Mouse (Mus musculus): Measurements from ENCODE around the gene Urm1. TPM values are rescaled to one million over a fixed set of nuclear protein-coding genes. Genes with fewer than 3 reads are reported as not detected.

Gene Urm1
- total and polyA plus RNA-seq, 3 experiments: 90.5 to 131 TPM; not detected in 1

GRCm38 (mm10) chr2:29889066-29889944, 69.4 kb downstream of the Urm1 start, which contains the start of gene Odf2:
Odf2 (plus strand) TSS chr2:29889221.
- H3K27ac ChIP-seq (ENCODE audit: control insufficient read depth, low read depth, low read length): peak within 1 kb of the TSS; percentile 87
- H3K79me2 ChIP-seq (ENCODE audit: control insufficient read depth, insufficient read depth, low read length, poor library complexity): peaks cover 14% of the 10 kb centered on the region
- H3K27me3 ChIP-seq (ENCODE audit: control insufficient read depth in 1 of 2, insufficient read depth in 2 of 2, low read length in 2 of 2): no peaks in the 10 kb centered on the region
- peak within 1 kb of the TSS; percentile 92 for H3K9ac ChIP-seq (ENCODE audit: control insufficient read depth, low read depth, low read length, poor library complexity, severe bottlenecking)
- peak; percentile 98 for DNase-seq (ENCODE audit: low read depth, low spot score)
- H3K4me1 ChIP-seq (ENCODE audit: control insufficient read depth in 1 of 2, insufficient read depth in 2 of 2, low read length in 2 of 2): peaks cover 0 to 14% of the 10 kb centered on the region in 2 experiments; a peak in 3 of 4 replicates
- peaks cover 0 to 14% of the 10 kb centered on the region in 2 experiments; a peak in 3 of 4 replicates for H3K36me3 ChIP-seq (ENCODE audit: control insufficient read depth in 1 of 2, insufficient read depth in 2 of 2, low read length in 2 of 2)
- no peak for TF ChIP-seq MYB (IDR thresholded peaks at IDR 0.05; ENCODE audit: low read depth, low read length)
- TF ChIP-seq SIN3A (IDR thresholded peaks at IDR 0.05; ENCODE audit: low read length): peak; percentile 96
- TF ChIP-seq HCFC1 (IDR thresholded peaks at IDR 0.05; ENCODE audit: low read depth, low read length): peak; percentile 71
- TF ChIP-seq MXI1 (IDR thresholded peaks at IDR 0.05; ENCODE audit: low read depth, low read length): peak; percentile 94
- TF ChIP-seq POLR2AphosphoS2 (IDR thresholded peaks at IDR 0.05; ENCODE audit: low read length): 0 out of 2 replicates have a peak, but pooled peaks have one; percentile 55
- TF ChIP-seq ELF1 (IDR thresholded peaks at IDR 0.05; ENCODE audit: low read depth, low read length): peak; percentile 86
- peak; percentile 71 for TF ChIP-seq NELFE (IDR thresholded peaks at IDR 0.05; ENCODE audit: low read depth, low read length)
- 0 out of 2 replicates have a peak, but pooled peaks have one; percentile 24 for TF ChIP-seq TBP (IDR thresholded peaks at IDR 0.05; ENCODE audit: low read depth, low read length)
- peak; percentile 11; the same call in 1 of the 2 replicates for TF ChIP-seq TCF12 (IDR thresholded peaks at IDR 0.05; ENCODE audit: low read depth, low read length)
- TF ChIP-seq POLR2A (IDR thresholded peaks at IDR 0.05; ENCODE audit: control insufficient read depth in 1 of 2, insufficient read depth in 1 of 2, low read depth in 1 of 2, low read length in 2 of 2, poor library complexity in 1 of 2): peak; percentile 1 to 78; a peak in 2 of 4 replicates
- TF ChIP-seq SMC3 (IDR thresholded peaks at IDR 0.05; ENCODE audit: low read depth, low read length): no peak
- TF ChIP-seq CHD2 (IDR thresholded peaks at IDR 0.05; ENCODE audit: low read length): no peak
- peak; percentile 97 for TF ChIP-seq USF1 (IDR thresholded peaks at IDR 0.05; ENCODE audit: low read depth, low read length)
- TF ChIP-seq E2F4 (IDR thresholded peaks at IDR 0.05; ENCODE audit: borderline replicate concordance, low read depth, low read length): peak; percentile 72; the same call in 1 of the 2 replicates
- 0 out of 2 replicates have a peak, but pooled peaks have one; percentile 31 for TF ChIP-seq UBTF (IDR thresholded peaks at IDR 0.05; ENCODE audit: borderline replicate concordance, insufficient read depth, low read depth, low read length)
- no peak for TF ChIP-seq ZC3H11A (IDR thresholded peaks at IDR 0.05; ENCODE audit: low read depth, low read length)
- peak; percentile 15; the same call in 1 of the 2 replicates for TF ChIP-seq MYC (IDR thresholded peaks at IDR 0.05; ENCODE audit: low read depth, low read length)
- TF ChIP-seq USF2 (IDR thresholded peaks at IDR 0.05; ENCODE audit: borderline replicate concordance in 1 of 2, insufficient read depth in 1 of 2, low read depth in 1 of 2, low read length in 2 of 2): peak in 1 of 2 experiments; percentile 73; a peak in 2 of 4 replicates
- TF ChIP-seq ZMIZ1 (IDR thresholded peaks at IDR 0.05; ENCODE audit: low read depth, low read length): peak; percentile 23; the same call in 1 of the 2 replicates
- no peak for TF ChIP-seq GATA1 (IDR thresholded peaks at IDR 0.05; ENCODE audit: low read depth, low read length)
- peak; percentile 88 for TF ChIP-seq MAX (IDR thresholded peaks at IDR 0.05; ENCODE audit: low read length)
- no peak for TF ChIP-seq BHLHE40 (IDR thresholded peaks at IDR 0.05; ENCODE audit: borderline replicate concordance, low read depth, low read length)
- no peak for TF ChIP-seq ZNF384 (IDR thresholded peaks at IDR 0.05; ENCODE audit: low read depth, low read length)
- H3K4me3 ChIP-seq (ENCODE audit: control insufficient read depth in 1 of 2, insufficient read depth in 1 of 2, low read depth in 2 of 2, low read length in 2 of 2): peak within 1 kb of the TSS; percentile 82 to 88
- no peaks in the 10 kb centered on the region for H3K9me3 ChIP-seq (replicated peaks; ENCODE audit: insufficient read depth, low read length)

Measured in MEL (cell line).